Mouse (Mus musculus) adrenal gland, postnatal 36 days (tissue): ENCODE data around the gene Akip1. TPM values are rescaled to one million over a fixed set of nuclear protein-coding genes. Genes with fewer than 3 reads are reported as not detected.

Experiments used
- DNase-seq, 2 experiments: peaks; one replicate each; pipeline ENCODE4 v3.0.0; 2021; ENCODE audit warnings: mixed read lengths in 1 of 2
- total RNA-seq, 2 experiments: library from RNA; stranded (reverse); gene quantifications; 2 replicates each; pipeline ENCODE4 v1.2.3; 2021

Akip1 gene
- total RNA-seq, 2 experiments from 2014 or later, result 23.6 to 30.0 TPM

DNA sequence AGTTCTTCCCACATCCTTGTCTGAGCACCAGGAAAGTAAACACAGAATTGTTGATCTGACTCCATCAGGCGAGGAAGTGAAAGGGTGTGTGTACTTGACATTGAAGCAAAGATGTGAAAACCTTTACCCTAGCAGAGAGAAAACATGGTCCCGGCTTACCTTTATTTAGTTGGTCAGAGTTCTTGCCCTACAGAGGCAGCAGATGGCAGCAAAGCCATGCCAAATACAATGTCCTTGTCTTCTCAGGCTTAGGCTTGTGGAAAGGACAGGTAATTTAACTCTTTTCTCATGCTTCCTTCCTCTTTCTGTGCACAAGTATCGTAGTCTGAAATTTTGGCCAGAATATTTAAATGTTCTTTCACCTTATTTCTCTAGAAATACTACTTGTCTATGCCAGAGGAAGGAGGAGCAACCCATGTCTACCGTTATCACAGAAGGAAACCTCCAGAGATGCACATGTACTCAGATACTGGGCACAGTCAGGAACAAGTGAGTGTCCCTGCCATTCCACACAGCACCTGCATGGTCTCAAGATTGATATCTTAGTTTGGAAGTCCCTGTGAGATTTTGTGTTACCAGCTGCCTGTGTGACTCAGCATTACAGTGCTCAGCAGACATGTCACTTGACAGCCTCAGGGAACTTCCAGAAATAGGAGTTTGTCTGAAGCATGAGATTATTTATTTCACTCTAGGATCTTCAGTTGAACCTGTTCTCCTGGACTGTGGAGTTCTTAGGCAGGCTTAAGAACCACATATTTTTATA is 3.7 kb downstream of the Akip1 start:
- DNase-seq, result peak; percentile 46 to 68

DNA sequence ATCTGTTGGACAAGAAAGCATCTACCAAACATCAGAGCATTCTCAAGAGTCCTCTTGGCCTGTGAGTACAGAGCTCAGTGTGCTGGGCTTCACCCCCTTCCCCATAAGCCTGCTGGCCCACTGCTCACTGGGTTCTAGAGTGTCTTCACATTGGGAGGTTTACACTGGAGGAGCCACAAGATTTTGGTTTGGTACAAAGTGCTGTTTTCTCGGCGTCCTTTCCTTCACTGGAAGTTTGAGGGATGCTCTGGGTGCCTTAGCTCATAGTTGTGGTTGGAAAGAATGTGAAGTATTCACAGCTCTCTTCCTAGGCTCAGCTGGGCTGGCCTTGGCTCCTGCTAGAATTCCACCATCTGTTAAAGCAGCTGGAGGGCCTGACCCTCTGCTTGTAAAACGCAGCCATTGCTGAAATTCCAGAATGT is 5.5 kb downstream of the Akip1 start:
- DNase-seq, result peak in 1 of 2 experiments; percentile 14

DNA sequence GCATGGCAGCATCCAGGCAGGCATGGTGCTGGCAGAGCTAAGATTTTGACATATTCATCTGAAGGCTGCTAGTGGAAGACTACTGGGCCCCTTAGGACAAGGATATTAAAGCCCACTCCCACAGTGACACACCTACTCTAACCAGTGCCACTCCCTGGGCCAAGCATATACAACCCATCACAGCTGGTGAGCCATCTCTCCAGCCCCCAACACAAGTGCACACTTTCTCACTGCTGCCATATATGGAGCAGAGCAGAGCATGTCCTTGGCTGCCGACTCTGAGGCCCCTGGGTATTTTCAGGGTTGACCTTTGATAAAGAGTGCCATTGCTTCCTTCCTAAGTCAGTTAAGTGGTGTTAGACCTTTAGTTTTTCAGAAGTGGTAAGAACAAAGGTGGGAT is 6.6 kb downstream of the Akip1 start:
- DNase-seq, result peak in 1 of 2 experiments; percentile 10

DNA sequence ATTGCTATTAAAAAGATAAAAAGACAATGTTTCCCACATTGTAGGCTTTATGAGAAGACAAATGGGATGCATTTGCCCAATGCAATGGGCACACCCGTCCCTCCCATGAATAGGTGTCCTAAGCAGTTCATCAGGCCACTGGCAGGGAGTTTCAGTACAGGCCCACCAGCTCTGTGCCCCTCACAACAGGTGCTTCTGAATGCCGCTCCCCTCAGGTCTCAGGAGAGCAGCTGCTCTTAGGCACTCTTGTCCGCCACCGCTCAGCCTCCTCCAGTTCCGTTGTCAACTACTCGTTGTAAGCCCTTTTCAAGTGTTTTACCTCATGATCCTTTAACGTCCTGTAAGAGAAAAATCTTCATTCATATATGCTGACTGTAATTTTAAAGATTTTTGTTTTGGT is 8.7 kb downstream of the Akip1 start:
- DNase-seq, result no peak

DNA sequence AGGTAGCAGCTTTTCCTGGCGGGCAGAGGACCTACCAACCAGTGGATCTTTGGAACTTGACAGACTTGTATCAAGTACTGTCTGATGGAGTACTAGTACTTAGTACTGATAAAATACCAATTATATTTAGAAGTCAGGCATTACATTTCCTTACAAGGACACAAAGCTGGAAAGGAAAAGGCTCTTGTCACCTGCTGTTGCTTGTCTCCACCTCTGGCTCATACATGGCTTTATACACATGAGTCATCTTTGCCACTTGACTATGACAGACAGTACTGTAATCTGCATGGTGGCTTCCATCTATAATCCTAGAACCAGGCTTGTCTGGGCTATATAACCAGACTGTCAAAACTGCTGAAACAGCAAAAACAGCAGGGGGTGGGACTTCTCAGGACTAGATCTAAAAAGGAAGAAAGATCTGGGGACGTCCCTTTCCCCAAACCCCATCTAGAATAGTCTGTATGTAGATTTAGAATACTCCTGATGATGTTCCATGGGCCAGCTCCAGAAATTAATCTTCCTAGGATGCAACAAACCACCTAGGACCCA is 10.0 kb downstream of the Akip1 start:
- no peak for DNase-seq

DNA sequence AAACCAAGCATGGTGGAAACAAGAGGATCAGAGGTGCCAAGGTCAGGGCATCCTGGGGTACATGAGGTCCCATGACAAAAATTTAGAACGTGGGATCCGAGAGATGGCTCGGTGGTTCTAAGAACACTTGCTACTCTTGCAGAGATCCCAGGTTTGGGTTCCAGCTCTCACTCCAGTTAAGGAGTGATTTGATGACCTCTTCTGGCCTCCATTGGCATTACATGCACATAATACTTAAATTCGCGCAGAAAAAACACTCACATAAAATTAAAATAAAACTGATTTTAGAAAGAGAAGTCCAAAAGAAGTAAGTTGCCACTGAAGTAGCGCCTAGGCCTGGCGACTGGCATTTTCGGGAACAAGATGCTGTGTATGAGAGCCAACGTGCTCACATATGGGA is 15.8 kb downstream of the Akip1 start:
- DNase-seq, result peak in 1 of 2 experiments; percentile 53

DNA sequence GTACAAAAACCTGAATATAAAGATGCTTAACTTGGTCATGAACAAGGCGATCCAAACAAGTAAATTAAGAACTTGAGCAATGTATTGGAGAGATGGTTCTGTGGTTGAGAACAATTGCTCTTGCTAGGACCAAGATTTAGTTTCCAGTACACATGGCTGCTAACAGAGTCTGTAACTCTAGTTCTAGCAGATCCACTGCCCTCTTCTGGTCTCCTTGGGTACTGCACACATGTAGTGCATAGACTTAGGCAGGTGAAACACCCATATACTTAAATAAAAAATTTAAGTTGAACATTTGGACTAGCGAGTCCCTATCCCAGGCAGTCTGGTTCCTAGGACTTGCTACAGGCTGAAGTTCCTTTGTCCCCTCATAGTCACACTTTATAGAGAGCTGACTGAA is 19.1 kb downstream of the Akip1 start:
- DNase-seq, result no peak

DNA sequence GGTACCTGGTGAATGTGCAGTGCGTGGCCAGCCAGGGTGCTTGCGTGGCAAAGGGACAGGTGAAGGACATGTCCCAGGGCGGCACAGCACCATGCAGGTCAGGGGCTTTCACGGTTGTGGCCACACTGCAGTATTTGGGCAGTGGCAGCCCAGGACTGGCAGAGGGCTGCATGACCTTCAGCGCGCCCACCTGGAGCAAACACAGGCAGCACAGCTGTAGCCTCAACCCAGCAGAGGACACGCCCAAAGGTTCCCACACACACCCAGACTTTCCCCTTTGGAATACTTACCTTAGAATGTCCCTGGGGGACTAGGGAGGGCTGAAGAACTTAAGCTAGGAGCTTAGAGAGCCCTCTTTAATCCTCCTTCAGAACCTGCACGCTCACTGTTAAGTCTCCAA is 19.6 kb downstream of the Akip1 start:
- no peak for DNase-seq

DNA sequence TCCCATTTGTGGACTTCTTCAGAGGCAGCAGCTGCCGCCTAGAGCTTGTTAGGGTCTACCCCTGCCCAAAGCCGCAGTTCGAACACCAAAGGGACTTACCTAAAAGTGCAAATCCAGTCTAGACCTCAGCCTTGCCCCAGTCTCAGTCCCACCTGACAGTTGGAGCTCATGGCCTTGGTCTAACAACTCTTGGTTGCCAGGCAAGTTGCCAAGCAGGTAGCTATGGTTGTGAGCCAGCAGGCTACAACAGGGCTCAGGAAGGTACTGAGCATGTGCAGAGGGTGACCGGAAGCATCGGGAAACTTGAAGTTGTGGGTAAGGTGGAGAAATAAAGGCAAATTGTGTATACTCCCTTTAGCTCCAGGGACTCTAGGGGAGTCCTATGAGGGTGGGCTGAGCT is 20.2 kb downstream of the Akip1 start, which contains the start of gene BC051019:
Gene BC051019 (minus strand): TSS at position 154 of the 400 bp plus-strand sequence.
- DNase-seq, result no peak

DNA sequence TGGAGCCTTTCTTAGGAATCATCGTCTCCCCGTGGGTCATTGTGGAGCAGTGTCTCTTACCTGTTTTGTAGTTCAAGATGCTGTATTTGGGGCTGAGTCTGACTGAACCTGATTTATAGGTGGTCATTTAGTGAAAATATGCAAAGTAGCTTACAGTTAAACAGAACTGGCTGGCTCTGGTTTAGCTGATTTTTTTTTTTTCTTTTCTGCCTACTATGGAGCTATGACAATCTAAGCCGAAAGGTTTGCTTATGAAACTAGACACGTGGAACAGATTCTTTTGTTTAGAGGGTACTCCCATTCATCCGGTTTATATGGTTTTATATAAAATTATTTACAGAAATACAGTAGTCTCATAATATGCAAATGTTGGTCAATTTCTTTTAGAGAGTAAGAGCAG is 28.1 kb downstream of the Akip1 start, which contains the start of gene Ascl3:
Gene Ascl3 (minus strand): TSS at position 101 of the 400 bp plus-strand sequence.
- DNase-seq, result no peak

DNA sequence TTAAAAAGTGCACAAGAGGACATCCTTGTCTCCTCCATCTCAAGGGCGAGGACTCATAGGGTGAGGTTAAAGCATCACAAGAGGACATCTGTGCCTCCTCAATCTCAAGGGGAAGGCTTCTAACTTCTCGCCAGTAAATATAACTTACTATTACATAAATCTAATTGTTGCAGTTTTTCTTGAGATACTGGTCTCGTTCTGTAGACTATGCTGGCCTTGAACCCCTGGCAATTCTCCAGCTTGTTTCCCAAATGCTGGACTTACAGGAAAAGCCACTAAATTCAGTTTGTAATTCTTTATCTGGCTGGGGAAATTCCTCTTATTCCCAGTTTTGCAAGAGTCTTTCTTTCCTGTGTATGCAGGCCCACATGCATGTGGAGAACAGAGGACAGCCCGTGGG is 31.3 kb downstream of the Akip1 start:
- peak; percentile 48 to 63 for DNase-seq

DNA sequence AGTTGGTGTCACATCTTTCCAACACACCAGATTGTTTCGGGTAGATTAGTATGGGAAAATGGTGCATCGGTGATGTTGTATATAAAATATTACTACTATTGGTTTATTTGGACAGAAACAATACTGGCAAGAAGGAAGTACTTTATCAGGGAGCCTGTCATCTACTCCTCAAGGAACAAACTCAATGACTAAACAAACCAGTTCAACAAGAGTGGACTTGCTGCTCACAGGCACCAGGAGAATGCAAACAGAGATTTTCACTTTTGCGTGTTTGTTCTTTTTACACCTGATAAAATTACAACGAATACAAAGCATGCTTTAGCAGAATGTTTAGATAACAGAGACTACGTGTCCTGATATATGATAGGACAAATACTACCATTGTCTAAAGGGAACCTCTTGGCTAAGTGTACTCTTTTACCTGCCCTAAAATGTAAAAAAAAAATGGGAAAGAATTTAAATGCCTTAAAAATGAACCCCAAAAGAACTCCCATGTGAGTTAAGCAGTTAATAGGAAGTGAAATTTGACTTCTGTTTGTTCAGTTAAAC is 36.4 kb downstream of the Akip1 start:
- no peak for DNase-seq

DNA sequence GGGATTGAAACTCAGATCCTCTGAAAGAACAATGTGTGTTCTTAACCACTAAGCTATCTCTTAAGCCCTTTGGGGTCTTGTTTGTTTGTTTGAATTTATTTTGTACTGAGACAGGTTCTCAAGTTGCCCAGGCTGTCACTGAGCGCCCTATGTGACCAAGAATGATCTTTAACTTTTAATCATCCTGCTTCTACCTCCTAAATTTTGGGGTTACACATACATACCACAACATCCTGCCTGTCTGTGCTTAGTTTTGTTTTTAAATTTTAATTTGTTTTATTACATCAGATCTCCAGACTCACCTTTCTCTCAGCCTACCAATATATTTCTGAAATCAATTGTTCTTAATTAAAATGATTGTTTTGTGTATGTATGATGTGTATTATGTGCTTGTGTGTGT is 37.6 kb downstream of the Akip1 start:
- no peak for DNase-seq

DNA sequence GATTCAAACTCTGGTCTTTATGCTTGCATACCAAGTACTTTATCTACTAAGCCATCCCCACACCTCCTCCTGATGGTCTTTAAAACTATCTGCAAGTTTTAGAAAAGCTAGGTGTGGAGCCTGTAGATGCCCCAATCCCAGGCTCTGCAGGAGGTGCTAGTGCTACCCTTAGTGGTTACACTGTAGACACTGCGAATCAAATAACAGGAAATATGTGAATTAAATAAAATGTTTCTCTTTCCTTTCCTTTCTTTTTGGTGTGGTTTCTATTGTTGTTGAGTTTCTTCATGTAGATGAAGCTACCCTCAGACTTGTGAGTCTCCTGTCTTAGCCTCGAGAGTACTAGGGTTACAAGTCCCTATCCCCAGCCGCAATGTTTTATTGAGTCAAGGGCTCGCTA is 38.2 kb downstream of the Akip1 start:
- DNase-seq, result no peak

DNA sequence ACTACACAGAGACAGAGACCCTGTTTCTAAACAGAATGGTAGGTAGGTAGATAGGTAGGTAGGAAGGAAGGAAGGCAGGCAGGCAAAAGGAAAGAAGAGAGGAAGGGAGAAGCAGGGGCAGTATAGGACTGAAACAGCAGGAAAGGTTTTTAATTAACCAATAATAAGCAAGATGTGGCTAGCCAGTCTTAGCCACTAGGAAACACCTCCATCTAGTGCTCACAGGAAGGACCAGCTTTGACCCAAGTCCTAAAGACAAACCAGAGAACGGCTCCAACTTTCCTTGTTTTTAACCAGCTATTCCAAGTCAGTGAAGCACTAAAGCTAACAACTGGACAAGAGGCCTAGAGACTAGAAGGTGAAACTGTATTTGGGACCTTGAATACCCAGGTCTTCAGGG is 44.3 kb downstream of the Akip1 start:
- no peak for DNase-seq

DNA sequence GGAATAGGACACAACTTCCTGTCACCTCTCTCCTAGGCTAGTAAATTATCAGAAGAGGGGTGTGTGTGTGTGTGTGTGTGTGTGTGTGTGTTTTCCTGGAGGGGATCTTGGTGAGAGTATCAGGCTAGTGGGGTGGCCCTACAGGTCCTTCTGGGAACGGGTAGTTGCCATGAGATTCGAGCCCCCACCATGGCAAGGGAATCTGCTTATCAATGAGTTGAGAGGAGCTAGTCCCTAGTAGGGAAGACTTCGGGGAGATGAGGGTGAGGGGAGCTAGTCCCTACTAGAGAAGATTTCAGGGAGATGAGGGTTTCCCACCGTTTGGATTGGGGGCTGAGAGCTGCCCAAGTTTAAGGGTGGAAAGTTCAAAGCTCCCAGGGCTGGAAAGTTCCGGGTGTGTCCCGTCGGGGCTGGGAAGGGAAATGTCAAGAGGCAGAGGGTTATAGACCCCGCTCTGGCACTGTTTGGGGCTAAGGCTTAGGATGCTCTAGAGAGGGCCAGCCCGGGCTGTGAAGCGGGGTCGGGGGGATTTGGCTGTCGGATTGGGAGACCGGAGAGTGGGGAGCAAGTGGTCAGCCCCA is 48.0 kb downstream of the Akip1 start:
- DNase-seq, result no peak

DNA sequence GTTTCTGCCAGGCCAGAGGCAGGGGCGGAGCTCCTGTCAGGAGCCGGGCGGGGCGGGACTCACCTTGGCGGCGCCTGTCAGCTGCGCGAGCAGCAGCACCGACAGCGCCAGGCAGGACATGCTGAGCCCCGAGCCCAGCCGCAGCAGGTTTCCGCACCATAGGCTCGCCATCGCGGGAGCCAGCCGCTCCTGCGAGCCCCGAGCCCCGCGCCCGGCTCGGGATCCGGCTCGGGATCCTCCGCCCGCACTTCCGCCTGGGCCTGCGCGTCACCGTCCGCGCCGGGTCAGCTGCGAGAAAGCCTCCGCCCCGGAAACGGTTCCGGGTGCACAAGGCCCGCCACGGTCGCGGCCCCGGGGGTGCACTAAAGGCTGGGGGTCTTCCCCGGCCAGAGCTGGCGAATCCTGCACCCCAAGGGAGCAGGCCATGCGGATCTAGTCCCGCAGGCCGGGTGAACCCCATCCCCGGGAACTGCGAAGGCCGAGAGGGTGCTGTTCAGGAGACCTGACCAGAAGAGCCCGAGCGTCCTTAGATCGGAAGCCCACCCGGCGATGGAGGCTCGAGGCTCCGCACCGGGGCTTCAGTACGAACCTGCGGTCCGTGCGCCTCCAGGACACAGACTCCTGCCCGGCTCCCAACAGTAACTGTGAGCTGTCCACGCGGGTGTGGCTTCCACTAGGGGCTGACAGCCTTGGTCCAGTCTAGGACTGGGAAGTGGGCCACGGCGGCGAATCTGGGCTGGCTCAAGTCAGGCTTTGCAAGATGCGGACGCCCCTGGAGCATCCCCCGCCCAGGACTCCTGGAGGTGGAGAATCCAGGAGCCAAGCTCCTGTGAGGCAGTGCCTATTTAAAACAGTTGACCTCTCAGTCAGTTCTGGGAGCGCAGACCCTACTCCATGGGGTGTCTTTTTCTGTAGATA is 48.8 kb downstream of the Akip1 start, which contains the start of gene Tmem9b:
Gene Tmem9b (minus strand): TSS at position 868 of the 918 bp plus-strand sequence.
- DNase-seq, result peak; percentile 90 to 92

DNA sequence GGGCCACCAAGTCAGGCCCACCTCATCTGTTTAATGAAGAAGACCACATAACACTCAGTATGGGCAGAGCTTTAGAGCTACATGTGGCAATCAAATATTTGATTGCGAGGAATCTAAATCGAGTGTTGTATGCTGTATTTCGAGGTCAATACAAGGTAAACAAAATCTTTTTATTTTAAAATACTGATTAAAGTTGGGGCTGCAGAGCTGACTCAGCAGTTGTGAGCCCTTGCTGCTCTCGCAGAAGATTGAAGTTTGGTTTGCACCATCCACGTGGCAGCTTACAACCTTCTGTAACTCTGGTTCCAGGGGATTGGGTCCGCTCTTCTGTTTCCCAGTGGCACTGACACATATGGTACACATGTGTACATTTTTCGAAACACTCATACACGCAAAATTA is 50.5 kb downstream of the Akip1 start:
- no peak for DNase-seq

DNA sequence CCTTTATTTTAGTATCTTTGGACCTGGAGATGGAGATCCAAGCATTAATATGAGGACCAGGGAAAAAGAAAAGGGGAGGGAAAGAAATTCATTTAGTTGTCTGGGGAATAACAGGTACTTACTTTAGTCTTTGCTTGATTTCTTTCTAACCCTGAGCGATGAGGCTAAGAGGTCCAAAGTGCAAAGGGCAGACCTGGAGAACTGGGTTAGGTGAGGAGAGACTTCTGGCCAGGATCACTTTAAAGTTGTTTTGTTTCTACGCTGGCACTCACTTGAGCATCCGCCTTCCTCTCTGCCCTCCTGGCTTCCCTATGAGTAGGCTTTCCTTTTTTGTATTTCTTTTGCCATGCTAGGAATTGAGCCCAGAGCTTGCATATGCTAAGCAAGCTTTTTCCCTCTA is 52.8 kb downstream of the Akip1 start:
- no peak for DNase-seq
